Mouse (Mus musculus): ENCODE results near the gene Arpc3. TPM values are rescaled to one million over a fixed set of nuclear protein-coding genes. Genes with fewer than 3 reads are reported as not detected.

Gene Arpc3
- polyA plus RNA-seq, 1 experiment from 2014 or later = 154 TPM

DNA sequence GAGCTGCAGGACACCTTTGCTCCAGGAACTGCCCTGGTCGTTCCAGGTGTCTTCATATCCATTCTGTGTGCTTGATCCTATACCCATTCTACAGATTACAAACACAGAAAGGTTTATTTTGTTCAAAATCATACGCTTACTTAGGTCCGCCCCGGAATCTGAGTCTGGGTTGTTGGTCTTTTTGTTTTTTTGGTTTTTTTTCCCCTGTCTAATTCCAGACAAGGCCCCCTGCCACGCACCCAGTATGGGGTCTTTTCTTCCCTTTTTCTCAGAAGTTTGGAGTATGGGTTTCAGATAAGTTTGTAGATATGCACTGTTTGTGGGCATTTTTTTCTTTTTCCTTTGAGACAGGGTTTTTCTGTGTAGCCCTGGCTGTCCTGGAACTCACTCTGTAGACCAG is 18.8 kb upstream of the Arpc3 start:
- H3K27me3 ChIP-seq (ENCODE audit: insufficient read depth, low read length) = no peaks in the 10 kb centered on the region
- ATAC-seq (ENCODE audit: low FRiP score, low TSS enrichment) = no peak
- no peaks in the 10 kb centered on the region for H3K9me3 ChIP-seq (ENCODE audit: low read length)
- WGBS = 6% methylated on average over 5 of the region's 5 CpGs
- H3K36me3 ChIP-seq (ENCODE audit: insufficient read depth, low read length) = peaks cover 25% of the 10 kb centered on the region
- peak overlapping the region; percentile 84 for H3K4me2 ChIP-seq (replicated peaks; ENCODE audit: low read depth, low read length)
- H3K4me3 ChIP-seq (ENCODE audit: low read length) = peak overlapping the region; percentile 90
- H3K9ac ChIP-seq (replicated peaks; ENCODE audit: low read length) = peak overlapping the region; percentile 85
- peaks cover 16% of the 10 kb centered on the region for H3K4me1 ChIP-seq (ENCODE audit: insufficient read depth, low read length)
- peak overlapping the region; percentile 90 for H3K27ac ChIP-seq (ENCODE audit: low read length)

DNA sequence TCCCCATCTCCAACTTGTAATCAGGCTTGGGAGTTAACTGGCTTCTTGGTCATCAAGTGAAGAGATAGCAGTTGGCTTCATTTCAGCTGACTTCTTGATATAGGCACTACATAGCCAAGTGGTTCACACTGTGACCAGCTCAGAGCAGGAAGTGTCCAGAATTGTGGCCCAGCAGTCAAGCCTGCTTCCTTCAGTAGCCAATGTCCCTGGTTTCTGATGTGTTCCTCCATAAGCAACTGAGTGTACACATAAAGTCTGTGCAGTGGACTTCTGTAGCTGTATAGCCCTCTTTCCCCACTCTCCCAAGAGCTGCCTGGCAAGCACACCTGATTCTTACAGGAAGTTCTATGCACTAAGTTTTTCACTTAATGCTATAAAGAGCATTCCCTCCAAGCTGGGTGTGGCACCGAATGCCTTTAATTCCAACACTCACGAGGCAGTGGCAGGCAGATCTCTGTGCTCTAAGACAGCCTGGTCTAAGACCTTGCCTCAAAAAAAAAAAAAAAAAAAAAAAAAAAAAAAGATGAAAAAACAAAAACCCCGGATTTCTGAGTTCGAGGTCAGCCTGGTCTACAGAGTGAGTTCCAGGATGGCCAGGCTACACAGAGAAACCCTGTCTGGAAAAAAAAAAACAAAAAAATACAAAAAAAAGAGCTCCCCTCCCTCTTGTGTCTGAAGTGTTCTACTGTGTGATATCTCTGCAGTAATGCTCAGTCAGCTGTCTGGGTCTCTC is 14.4 kb upstream of the Arpc3 start:
- H3K4me1 ChIP-seq (ENCODE audit: insufficient read depth, low read length) = peaks cover 9% of the 10 kb centered on the region
- peaks cover 38% of the 10 kb centered on the region for H3K36me3 ChIP-seq (ENCODE audit: insufficient read depth, low read length)
- H3K4me2 ChIP-seq (replicated peaks; ENCODE audit: low read depth, low read length) = no peak overlapping the region
- no peaks in the 10 kb centered on the region for H3K27me3 ChIP-seq (ENCODE audit: insufficient read depth, low read length)
- ATAC-seq (ENCODE audit: low FRiP score, low TSS enrichment) = no peak
- H3K4me3 ChIP-seq (ENCODE audit: low read length) = no peak overlapping the region
- 83% methylated on average over 4 of the region's 4 CpGs for WGBS
- no peaks in the 10 kb centered on the region for H3K9me3 ChIP-seq (ENCODE audit: low read length)
- no peak overlapping the region for H3K9ac ChIP-seq (replicated peaks; ENCODE audit: low read length)
- no peak overlapping the region for H3K27ac ChIP-seq (ENCODE audit: low read length)

DNA sequence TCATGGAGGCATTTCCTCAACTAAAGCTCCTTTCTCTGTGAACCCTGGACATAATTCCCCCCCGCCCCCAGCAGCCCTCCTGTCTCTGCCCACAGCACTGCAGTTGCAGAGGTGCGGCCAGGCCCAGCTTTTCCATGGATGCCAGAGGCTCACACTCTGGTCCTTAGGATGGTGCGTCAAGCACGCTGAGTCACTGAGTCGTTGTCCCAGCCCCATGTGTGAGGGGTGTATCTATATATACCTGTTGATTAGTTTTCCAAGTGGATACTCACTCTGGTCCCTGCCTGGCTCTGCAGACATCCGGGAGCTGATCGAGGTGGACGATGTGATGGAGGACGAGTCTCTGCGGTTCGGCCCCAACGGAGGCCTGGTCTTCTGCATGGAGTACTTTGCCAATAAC is 13.5 kb upstream of the Arpc3 start:
- H3K4me1 ChIP-seq (ENCODE audit: insufficient read depth, low read length) = peaks cover 5% of the 10 kb centered on the region
- no peak overlapping the region for H3K4me3 ChIP-seq (ENCODE audit: low read length)
- H3K27ac ChIP-seq (ENCODE audit: low read length) = no peak overlapping the region
- H3K9ac ChIP-seq (replicated peaks; ENCODE audit: low read length) = no peak overlapping the region
- H3K4me2 ChIP-seq (replicated peaks; ENCODE audit: low read depth, low read length) = no peak overlapping the region
- peaks cover 43% of the 10 kb centered on the region for H3K36me3 ChIP-seq (ENCODE audit: insufficient read depth, low read length)
- no peaks in the 10 kb centered on the region for H3K27me3 ChIP-seq (ENCODE audit: insufficient read depth, low read length)
- no peaks in the 10 kb centered on the region for H3K9me3 ChIP-seq (ENCODE audit: low read length)
- WGBS = 95% methylated on average over 12 of the region's 12 CpGs
- ATAC-seq (ENCODE audit: low FRiP score, low TSS enrichment) = no peak

DNA sequence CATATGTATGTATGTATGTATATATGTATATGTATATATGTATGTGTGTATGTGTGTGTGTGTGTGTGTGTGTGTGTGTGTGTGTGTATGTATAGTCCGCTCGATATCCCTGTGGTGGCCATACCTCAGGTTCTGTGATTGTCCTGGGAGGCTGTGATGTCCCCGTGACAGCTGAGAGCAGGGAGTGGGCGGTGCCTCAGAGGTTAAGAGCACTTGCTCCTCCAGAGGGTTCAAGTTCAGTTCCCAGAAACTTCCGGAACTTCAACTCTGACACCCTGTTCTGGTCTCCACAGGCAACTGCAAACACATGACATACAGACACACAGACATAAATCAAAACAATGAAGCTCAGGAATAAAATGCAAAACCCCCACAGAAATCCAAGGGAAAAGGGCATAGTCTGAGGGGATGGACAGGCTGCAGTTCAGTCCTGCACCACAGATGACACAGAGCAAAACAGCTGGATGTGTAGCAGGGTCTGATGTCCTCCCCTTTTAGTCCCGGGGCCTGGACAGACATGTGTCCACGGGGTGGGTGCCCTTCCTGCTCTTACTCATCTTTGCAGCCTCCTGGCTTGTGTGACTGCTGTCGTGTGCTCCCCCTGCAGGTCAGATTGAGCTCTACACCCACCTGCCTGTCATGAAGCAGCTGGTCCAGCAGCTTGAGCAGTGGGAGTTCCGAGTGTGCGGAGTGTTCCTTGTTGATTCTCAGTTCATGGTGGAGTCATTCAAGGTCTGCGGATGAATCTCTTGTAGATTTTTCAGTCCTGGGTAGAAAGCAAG is 12.1 kb upstream of the Arpc3 start:
- peak; percentile 65; the same call in 1 of the 2 replicates for ATAC-seq (ENCODE audit: low FRiP score, low TSS enrichment)
- H3K36me3 ChIP-seq (ENCODE audit: insufficient read depth, low read length) = peaks cover 40% of the 10 kb centered on the region
- no peak overlapping the region for H3K9ac ChIP-seq (replicated peaks; ENCODE audit: low read length)
- H3K27ac ChIP-seq (ENCODE audit: low read length) = no peak overlapping the region
- no peaks in the 10 kb centered on the region for H3K4me1 ChIP-seq (ENCODE audit: insufficient read depth, low read length)
- H3K4me3 ChIP-seq (ENCODE audit: low read length) = no peak overlapping the region
- 50% methylated on average over 11 of the region's 11 CpGs for WGBS
- no peaks in the 10 kb centered on the region for H3K27me3 ChIP-seq (ENCODE audit: insufficient read depth, low read length)
- H3K9me3 ChIP-seq (ENCODE audit: low read length) = no peaks in the 10 kb centered on the region
- no peak overlapping the region for H3K4me2 ChIP-seq (replicated peaks; ENCODE audit: low read depth, low read length)

DNA sequence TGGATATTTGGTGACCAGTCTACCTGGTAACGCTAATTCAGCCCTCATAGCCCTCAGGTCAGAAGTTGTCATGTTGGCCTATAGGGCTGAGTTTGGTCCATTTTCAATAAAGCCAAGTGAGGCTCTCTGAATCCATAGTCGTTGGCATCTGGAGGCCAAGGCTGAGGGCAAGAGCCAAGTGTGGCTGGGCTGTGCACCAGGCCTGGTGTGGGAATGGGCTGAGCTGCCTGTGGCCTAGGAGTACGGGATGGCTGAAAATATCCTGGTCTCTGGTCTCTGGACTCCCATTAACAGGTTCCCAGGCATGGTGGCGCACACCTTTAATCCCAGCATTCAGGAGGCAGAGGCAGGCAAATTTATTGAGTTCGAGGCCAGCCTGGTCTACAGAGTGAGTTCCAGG is 1.7 kb upstream of the Arpc3 start:
- Histone ChIP-seq H3K9me3 (ENCODE audit: low read length) (no peaks in the 10 kb centered on the region), H3K36me3 (ENCODE audit: insufficient read depth, low read length) (no peaks in the 10 kb centered on the region), H3K4me1 (ENCODE audit: insufficient read depth, low read length) (peaks cover 7% of the 10 kb centered on the region), H3K27me3 (ENCODE audit: insufficient read depth, low read length) (no peaks in the 10 kb centered on the region), H3K27ac (ENCODE audit: low read length) (no peak overlapping the region), H3K4me2 (replicated peaks; ENCODE audit: low read depth, low read length) (no peak overlapping the region), H3K4me3 (ENCODE audit: low read length) (no peak overlapping the region), H3K9ac (replicated peaks; ENCODE audit: low read length) (no peak overlapping the region)
- 82% methylated on average over 5 of the region's 5 CpGs for WGBS
- no peak for ATAC-seq (ENCODE audit: low FRiP score, low TSS enrichment)

DNA sequence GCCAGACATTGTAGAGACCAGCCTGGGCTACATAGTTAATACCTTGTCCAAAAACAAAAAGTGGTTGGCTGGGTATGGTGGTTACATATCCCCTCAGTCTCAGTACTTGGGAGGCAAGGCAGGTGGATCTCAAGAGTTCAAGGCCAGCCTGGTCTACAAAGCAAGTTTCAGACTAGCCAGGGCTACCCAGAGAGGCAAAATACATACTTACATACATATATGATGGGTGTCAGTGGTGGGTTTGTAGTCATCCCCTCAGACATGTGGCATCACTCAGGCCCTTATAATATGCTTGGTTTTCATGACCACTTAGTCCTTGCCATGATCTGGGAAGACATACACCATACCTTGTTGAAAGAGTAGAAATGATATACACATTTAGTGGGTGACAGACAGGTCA is 1.0 kb upstream of the Arpc3 start:
- no peaks in the 10 kb centered on the region for H3K27me3 ChIP-seq (ENCODE audit: insufficient read depth, low read length)
- H3K27ac ChIP-seq (ENCODE audit: low read length) = no peak overlapping the region
- H3K4me2 ChIP-seq (replicated peaks; ENCODE audit: low read depth, low read length) = no peak overlapping the region
- H3K9ac ChIP-seq (replicated peaks; ENCODE audit: low read length) = no peak overlapping the region
- no peaks in the 10 kb centered on the region for H3K9me3 ChIP-seq (ENCODE audit: low read length)
- ATAC-seq (ENCODE audit: low FRiP score, low TSS enrichment) = no peak
- H3K4me1 ChIP-seq (ENCODE audit: insufficient read depth, low read length) = peaks cover 7% of the 10 kb centered on the region
- no peaks in the 10 kb centered on the region; the same call in 1 of the 2 replicates for H3K36me3 ChIP-seq (ENCODE audit: insufficient read depth, low read length)
- H3K4me3 ChIP-seq (ENCODE audit: low read length) = no peak overlapping the region

DNA sequence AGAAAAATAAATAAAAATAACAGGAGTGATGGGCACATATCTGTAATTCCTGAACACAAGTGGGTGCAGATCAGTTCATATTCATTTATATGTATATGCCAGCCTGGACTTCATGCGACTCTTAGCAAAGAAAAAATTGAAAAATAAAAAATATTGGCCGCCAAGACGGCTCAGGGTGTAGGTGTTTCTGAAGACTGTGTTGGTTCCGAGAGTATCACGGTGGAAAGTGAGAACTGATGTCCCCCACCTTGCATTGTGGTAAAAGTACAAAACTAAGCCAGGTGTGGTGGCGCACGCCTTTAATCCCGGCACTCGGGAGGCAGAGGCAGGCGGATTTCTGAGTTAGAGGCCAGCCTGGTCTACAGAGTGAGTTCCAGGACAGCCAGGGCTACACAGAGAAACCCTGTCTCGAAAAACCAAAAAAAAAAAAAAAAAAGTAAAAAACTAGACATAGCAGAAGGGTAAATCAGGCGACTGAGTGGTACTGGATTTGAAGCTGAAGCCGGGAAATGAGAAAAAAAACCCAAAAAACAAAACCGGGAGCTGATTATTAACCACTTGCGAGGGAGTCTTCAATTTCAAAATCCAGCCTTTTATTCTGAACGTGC is 396 bp upstream of the Arpc3 start:
- Histone ChIP-seq H3K36me3 (ENCODE audit: insufficient read depth, low read length) (no peaks in the 10 kb centered on the region; the same call in 1 of the 2 replicates), H3K9me3 (ENCODE audit: low read length) (no peaks in the 10 kb centered on the region), H3K4me3 (ENCODE audit: low read length) (peak overlapping the region; percentile 95), H3K4me2 (replicated peaks; ENCODE audit: low read depth, low read length) (peak overlapping the region; percentile 91), H3K4me1 (ENCODE audit: insufficient read depth, low read length) (peaks cover 7% of the 10 kb centered on the region), H3K27ac (ENCODE audit: low read length) (no peak overlapping the region), H3K9ac (replicated peaks; ENCODE audit: low read length) (peak overlapping the region; percentile 90; the same call in 1 of the 2 replicates), H3K27me3 (ENCODE audit: insufficient read depth, low read length) (no peaks in the 10 kb centered on the region)
- ATAC-seq (ENCODE audit: low FRiP score, low TSS enrichment) = no peak
- WGBS = 53% methylated on average over 15 of the region's 16 CpGs

DNA sequence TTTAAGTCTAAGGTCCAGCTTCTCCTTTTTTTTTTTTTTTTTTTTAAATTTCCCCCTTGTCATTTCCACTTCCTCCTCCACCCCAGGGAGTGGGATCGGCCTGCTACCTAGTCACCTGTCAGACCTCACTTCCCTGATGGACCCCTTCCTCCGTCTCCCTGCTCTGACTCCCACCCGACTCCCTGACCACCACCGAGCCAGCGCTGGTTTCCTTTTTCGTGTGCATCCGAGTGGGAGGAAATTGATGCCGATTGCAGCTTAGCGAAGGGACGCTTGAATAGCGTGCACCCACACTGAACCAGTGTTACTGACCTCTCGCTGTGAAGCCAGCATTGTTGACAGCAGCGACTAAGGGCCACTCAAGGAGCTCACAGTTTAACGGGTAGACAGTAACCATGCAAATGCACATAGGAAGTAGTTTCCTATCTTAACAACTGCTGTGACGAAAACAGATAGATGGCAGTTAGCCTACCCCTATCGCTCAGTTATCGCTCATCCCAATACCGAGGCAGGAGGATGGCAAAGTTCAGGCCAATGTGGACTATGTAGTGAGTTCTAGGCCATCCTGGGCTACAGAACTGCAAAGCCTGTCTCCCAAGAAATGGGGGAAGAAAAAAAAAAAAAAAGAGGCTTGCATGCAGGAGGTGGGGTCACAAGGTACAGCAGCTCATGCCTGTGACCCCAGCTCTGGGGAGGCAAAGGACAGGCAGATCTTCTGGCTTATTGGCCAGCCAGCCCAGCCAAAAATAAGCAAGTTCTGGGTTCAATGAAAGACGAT is 738 bp downstream of the Arpc3 start:
- Histone ChIP-seq H3K4me1 (ENCODE audit: insufficient read depth, low read length) (peaks cover 7% of the 10 kb centered on the region), H3K27ac (ENCODE audit: low read length) (peak overlapping the region; percentile 61), H3K4me2 (replicated peaks; ENCODE audit: low read depth, low read length) (peak overlapping the region; percentile 91), H3K9ac (replicated peaks; ENCODE audit: low read length) (peak overlapping the region; percentile 90), H3K27me3 (ENCODE audit: insufficient read depth, low read length) (no peaks in the 10 kb centered on the region), H3K9me3 (ENCODE audit: low read length) (no peaks in the 10 kb centered on the region), H3K36me3 (ENCODE audit: insufficient read depth, low read length) (peaks cover 10% of the 10 kb centered on the region), H3K4me3 (ENCODE audit: low read length) (peak overlapping the region; percentile 95)
- peak; percentile 39; the same call in 1 of the 2 replicates for ATAC-seq (ENCODE audit: low FRiP score, low TSS enrichment)
- 14% methylated on average over 19 of the region's 19 CpGs for WGBS

DNA sequence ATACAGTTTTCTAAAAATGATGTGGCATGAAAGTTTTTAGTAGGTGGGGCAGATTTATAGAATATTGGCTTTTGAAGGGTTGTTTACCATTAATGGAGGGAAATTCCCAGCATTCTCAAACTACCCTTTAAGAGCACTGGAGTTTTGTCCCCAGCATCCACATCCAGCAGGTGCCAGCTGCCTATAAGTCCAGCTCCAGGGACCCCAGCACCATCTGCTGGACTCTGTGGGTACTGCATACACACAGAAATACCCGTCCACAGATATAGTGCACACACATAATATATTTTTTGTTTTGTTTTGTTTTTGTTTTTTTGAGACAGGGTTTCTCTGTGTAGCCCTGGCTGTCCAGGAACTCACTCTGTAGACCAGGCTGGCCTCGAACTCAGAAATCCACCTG is 2.2 kb downstream of the Arpc3 start:
- no peak overlapping the region for H3K4me3 ChIP-seq (ENCODE audit: low read length)
- no peak overlapping the region for H3K9ac ChIP-seq (replicated peaks; ENCODE audit: low read length)
- H3K4me1 ChIP-seq (ENCODE audit: insufficient read depth, low read length) = peaks cover 7% of the 10 kb centered on the region
- peaks cover 10% of the 10 kb centered on the region for H3K36me3 ChIP-seq (ENCODE audit: insufficient read depth, low read length)
- 55% methylated on average over 2 of the region's 2 CpGs for WGBS
- no peak overlapping the region for H3K27ac ChIP-seq (ENCODE audit: low read length)
- no peaks in the 10 kb centered on the region for H3K9me3 ChIP-seq (ENCODE audit: low read length)
- no peak overlapping the region for H3K4me2 ChIP-seq (replicated peaks; ENCODE audit: low read depth, low read length)
- H3K27me3 ChIP-seq (ENCODE audit: insufficient read depth, low read length) = no peaks in the 10 kb centered on the region
- no peak for ATAC-seq (ENCODE audit: low FRiP score, low TSS enrichment)

All from kidney, embryonic 16.5 days (tissue).